Comparison of ENCODE assay signal across 14 mouse cellular contexts in genomic region chr3:55755805-55756601, GRCm38 (mm10). TPM values are rescaled to one million over a fixed set of nuclear protein-coding genes. Genes with fewer than 3 reads are reported as not detected.
DNase-seq lines count a peak whose midpoint lies in the region; ATAC-seq lines count a peak whose summit lies in the region.
"Had no signal": no experiment of that assay in that cellular context is flagged by ENCODE, and none has a peak within 500 bp of the region (broad histone marks: within the 10 kb centered on the region; RNA-seq: fewer than 3 reads in every experiment).

No protein-coding gene starts in this region.

- intact Hi-C loops in left cerebral cortex, postnatal 4 days (cut with DNase I), result no loop called here
- intact Hi-C loops in gastrocnemius, postnatal 14 days (cut with DNase I; ENCODE audit: low total_unique reads), result loop anchor here (10.0 kb wide), 1 partner anchor 231 kb away; no protein-coding TSS in a partner anchor

- H3K4me3 ChIP-seq in forebrain, embryonic 15.5 days, result no peak overlapping the region
- peak overlapping the region; percentile 16; the same call in 1 of the 2 replicates for H3K4me3 ChIP-seq in midbrain, embryonic 10.5 days
- H3K4me3 ChIP-seq: limb, embryonic 15.5 days had no signal

- H3K4me1 ChIP-seq in forebrain, embryonic 15.5 days, result peaks cover 40% of the 10 kb centered on the region
- peaks cover 62% of the 10 kb centered on the region for H3K4me1 ChIP-seq in midbrain, embryonic 10.5 days

- 6% methylated on average over 11 of the region's 11 CpGs for WGBS in forebrain, embryonic 15.5 days
- WGBS in midbrain, embryonic 10.5 days, result 30% methylated on average over 11 of the region's 11 CpGs

- H3K9ac ChIP-seq in forebrain, embryonic 15.5 days (replicated peaks), result no peak overlapping the region
- H3K9ac ChIP-seq: limb, embryonic 15.5 days had no signal

- peak; percentile 34 for DNase-seq in left cerebral cortex, postnatal 4 days
- no peak for DNase-seq in left cerebral cortex, adult 9 months (ENCODE audit: low spot score in 2 of 2)
- DNase-seq in midbrain, embryonic 10.5 days (ENCODE audit: low spot score), result peak; percentile 68
- no peak for DNase-seq in T-cell, adult 2 months (ENCODE audit: low spot score)
- DNase-seq in gastrocnemius, postnatal 14 days, result no peak
- no peak for DNase-seq in gastrocnemius, postnatal 10 days
- DNase-seq: cerebellum, adult 18-20 months; kidney, postnatal 10 days had no signal

- H3K9me3 ChIP-seq in forebrain, embryonic 15.5 days, result no peaks in the 10 kb centered on the region
- no peaks in the 10 kb centered on the region for H3K9me3 ChIP-seq in midbrain, embryonic 10.5 days (replicated peaks)
- H3K9me3 ChIP-seq: limb, embryonic 15.5 days had no signal

- H3K4me2 ChIP-seq in forebrain, embryonic 15.5 days (replicated peaks), result no peak overlapping the region
- H3K4me2 ChIP-seq: limb, embryonic 15.5 days had no signal

- H3K27me3 ChIP-seq in forebrain, embryonic 15.5 days, result peaks cover 21% of the 10 kb centered on the region; the same call in 1 of the 2 replicates
- peaks cover 55% of the 10 kb centered on the region for H3K27me3 ChIP-seq in midbrain, embryonic 10.5 days (ENCODE audit: low read depth, poor library complexity, severe bottlenecking)
- H3K27me3 ChIP-seq: CH12.LX; limb, embryonic 15.5 days had no signal

- ATAC-seq in forebrain, embryonic 15.5 days (replicated peaks), result peak; percentile 77
- ATAC-seq in cerebellum, adult (ENCODE audit: insufficient number of reproducible peaks, low FRiP score, low TSS enrichment), result no peak

- H3K27ac ChIP-seq in forebrain, embryonic 15.5 days (replicated peaks), result peak overlapping the region; percentile 47
- H3K27ac ChIP-seq in midbrain, embryonic 10.5 days (replicated peaks), result peak overlapping the region; percentile 72
- H3K27ac ChIP-seq: limb, embryonic 15.5 days; macrophage had no signal

- no peaks in the 10 kb centered on the region for H3K36me3 ChIP-seq in forebrain, embryonic 15.5 days
- no peaks in the 10 kb centered on the region for H3K36me3 ChIP-seq in midbrain, embryonic 10.5 days
- H3K36me3 ChIP-seq: limb, embryonic 15.5 days had no signal

RNA-seq across cellular contexts. Expression of gene Mab21l1, which starts 26.3 kb away (rescaled TPM):
- total RNA-seq in left cerebral cortex, postnatal 4 days (2021), result 1 to 10 TPM; 1.3 to 4.3 TPM
- 16.8 and 17.8 TPM in 2 replicates for polyA plus RNA-seq in forebrain, embryonic 15.5 days (2015; fragmentation: Nextera tagmentation; extraction: Ambion mirVana)
- polyA plus RNA-seq in midbrain, embryonic 10.5 days (2016; fragmentation: Nextera tagmentation; extraction: Ambion mirVana), result 33.1 and 47.5 TPM in 2 replicates
- 1 to 10 TPM; 1.8 to 2.2 TPM for total RNA-seq in gastrocnemius, postnatal 14 days (2021)
- 1 to 10 TPM; 3.1 to 3.3 TPM for total RNA-seq in gastrocnemius, postnatal 10 days (2021)
- total RNA-seq: CH12.LX had no signal
- polyA plus RNA-seq: macrophage; testis, adult 2 months had no signal

Comparison
In these comparisons a context has a peak if more than half of its experiments do, and no peak if none do; other contexts are left out.
1. DNase-seq: peak in left cerebral cortex, postnatal 4 days (single experiment) and midbrain, embryonic 10.5 days (single experiment); none in left cerebral cortex, adult 9 months (0 of 2), T-cell, adult 2 months (single experiment), gastrocnemius, postnatal 14 days (single experiment) and gastrocnemius, postnatal 10 days (single experiment).